Mouse (Mus musculus) heart, embryonic 13.5 days (tissue): Measurements from ENCODE around the gene A030005K14Rik. TPM values are rescaled to one million over a fixed set of nuclear protein-coding genes. Genes with fewer than 3 reads are reported as not detected.

Source experiments
- ATAC-seq: fragments of 200-750 bp; cut with Nextera tagmentation; 2 replicates; pipeline ENCODE4 v1.8.0; 2017; ENCODE audit warnings: moderate TSS enrichment; ENCODE audit not compliant: insufficient number of reproducible peaks, low FRiP score, low TSS enrichment; ENCODE audit errors: extremely low read depth
- H3K27ac ChIP-seq: fragments of 300-500 bp; sonication (generic); replicated peaks from 2 replicates; pipeline ENCODE4 v1.5.1; 2015; ENCODE audit warnings: moderate library complexity, mild to moderate bottlenecking, inconsistent platforms
- H3K27me3 ChIP-seq: fragments of 300-500 bp; sonication (generic); replicated peaks from 2 replicates; pipeline ENCODE4 v1.6.1; 2015; ENCODE audit warnings: mild to moderate bottlenecking, inconsistent platforms
- H3K36me3 ChIP-seq: fragments of 300-500 bp; sonication (generic); 2 replicates; pipeline ENCODE4 v1.6.1; 2015; ENCODE audit warnings: mild to moderate bottlenecking, inconsistent platforms
- H3K4me1 ChIP-seq: fragments of 300-500 bp; sonication (generic); 2 replicates; pipeline ENCODE4 v1.6.1; 2015; ENCODE audit warnings: inconsistent platforms
- H3K4me2 ChIP-seq: fragments of 300-500 bp; sonication (generic); 2 replicates; pipeline ENCODE4 v1.6.1; 2015; ENCODE audit warnings: inconsistent platforms, mild to moderate bottlenecking, moderate library complexity
- H3K4me3 ChIP-seq: fragments of 300-500 bp; sonication (generic); 2 replicates; pipeline ENCODE4 v1.5.1; 2015; ENCODE audit warnings: moderate library complexity, mild to moderate bottlenecking, inconsistent platforms
- H3K9ac ChIP-seq: fragments of 300-500 bp; sonication (generic); 2 replicates; pipeline ENCODE4 v1.6.1; 2015; ENCODE audit warnings: inconsistent platforms, mild to moderate bottlenecking, moderate library complexity
- H3K9me3 ChIP-seq: fragments of 300-500 bp; sonication (generic); 2 replicates; pipeline ENCODE4 v1.6.1; 2016; ENCODE audit warnings: inconsistent platforms
- WGBS: fragments of 180-500 bp; shearing (Covaris S2); methylation state at CpG from one replicate; pipeline ENCODE4 v1.1.7; 2015; ENCODE audit warnings: mixed read lengths; 5-methylcytosine and 5-hydroxymethylcytosine counted together
- polyA plus RNA-seq: library from polyadenylated mRNA; unstranded; fragments of >200 nt; fragmentation: Nextera tagmentation; extraction: Ambion mirVana; gene quantifications from 2 replicates; pipeline ENCODE4 v1.2.1, GENCODE M21; 2015

The A030005K14Rik gene
- not detected in 2 replicates for polyA plus RNA-seq

GRCm38 (mm10) chr1:83059278-83059677 lies at the start of gene A030005K14Rik:
TSS of gene A030005K14Rik (minus strand) at chr1:83059378.
- H3K36me3 ChIP-seq = no peaks in the 10 kb centered on the region
- no peak within 1 kb of the TSS for H3K4me3 ChIP-seq
- ATAC-seq = no peak
- no peaks in the 10 kb centered on the region for H3K9me3 ChIP-seq
- H3K4me1 ChIP-seq = peaks cover 18% of the 10 kb centered on the region
- H3K9ac ChIP-seq = no peak within 1 kb of the TSS
- 66% methylated on average over 9 of the region's 9 CpGs for WGBS
- no peaks in the 10 kb centered on the region for H3K27me3 ChIP-seq
- H3K4me2 ChIP-seq = no peak within 1 kb of the TSS
- no peak within 1 kb of the TSS; the same call in 1 of the 2 replicates for H3K27ac ChIP-seq

GRCm38 (mm10) chr1:83107410-83107978 lies 48.3 kb upstream of the A030005K14Rik start:
- Histone ChIP-seq H3K27me3 (no peaks in the 10 kb centered on the region), H3K27ac (no peak overlapping the region), H3K9ac (no peak overlapping the region), H3K36me3 (no peaks in the 10 kb centered on the region), H3K4me2 (no peak overlapping the region), H3K9me3 (no peaks in the 10 kb centered on the region), H3K4me3 (no peak overlapping the region), H3K4me1 (no peaks in the 10 kb centered on the region)
- no peak for ATAC-seq
- 65% methylated on average over 5 of the region's 5 CpGs for WGBS

GRCm38 (mm10) chr1:83105464-83105863 lies 46.3 kb upstream of the A030005K14Rik start:
- WGBS = 57% methylated on average over 1 of the region's 1 CpGs

GRCm38 (mm10) chr1:83101891-83102290 lies 42.7 kb upstream of the A030005K14Rik start:
- Histone ChIP-seq H3K9me3 (no peaks in the 10 kb centered on the region), H3K9ac (no peak overlapping the region), H3K27me3 (no peaks in the 10 kb centered on the region), H3K4me2 (no peak overlapping the region), H3K36me3 (no peaks in the 10 kb centered on the region), H3K27ac (no peak overlapping the region; the same call in 1 of the 2 replicates), H3K4me1 (peaks cover 25% of the 10 kb centered on the region), H3K4me3 (no peak overlapping the region)
- no peak for ATAC-seq
- WGBS = 42% methylated on average over 3 of the region's 3 CpGs

More at GRCm38 (mm10) chr1:83105464-83105863, 46.3 kb upstream of the A030005K14Rik start:
- no peak overlapping the region for H3K27ac ChIP-seq
- H3K36me3 ChIP-seq = no peaks in the 10 kb centered on the region
- peaks cover 8% of the 10 kb centered on the region for H3K4me1 ChIP-seq
- H3K4me2 ChIP-seq = no peak overlapping the region
- ATAC-seq = no peak
- H3K9me3 ChIP-seq = no peaks in the 10 kb centered on the region
- H3K4me3 ChIP-seq = no peak overlapping the region
- H3K9ac ChIP-seq = no peak overlapping the region
- no peaks in the 10 kb centered on the region for H3K27me3 ChIP-seq

- H3K4me3 ChIP-seq = no peak overlapping the region
- no peaks in the 10 kb centered on the region for H3K9me3 ChIP-seq
- 53% methylated on average over 7 of the region's 7 CpGs for WGBS
- ATAC-seq = no peak
- H3K36me3 ChIP-seq = no peaks in the 10 kb centered on the region
- H3K4me2 ChIP-seq = no peak overlapping the region
- H3K9ac ChIP-seq = no peak overlapping the region
- peak overlapping the region; percentile 48 for H3K27ac ChIP-seq
- H3K4me1 ChIP-seq = peaks cover 34% of the 10 kb centered on the region
- H3K27me3 ChIP-seq = no peaks in the 10 kb centered on the region
Observed at GRCm38 (mm10) chr1:83099580-83100137, 40.5 kb upstream of the A030005K14Rik start.

GRCm38 (mm10) chr1:83099160-83099559 lies 40.0 kb upstream of the A030005K14Rik start:
- Histone ChIP-seq H3K9ac (no peak overlapping the region), H3K4me3 (no peak overlapping the region), H3K4me1 (peaks cover 34% of the 10 kb centered on the region), H3K9me3 (no peaks in the 10 kb centered on the region), H3K36me3 (no peaks in the 10 kb centered on the region), H3K27me3 (no peaks in the 10 kb centered on the region), H3K27ac (peak overlapping the region; percentile 48), H3K4me2 (no peak overlapping the region)
- WGBS = 74% methylated on average over 2 of the region's 2 CpGs
- no peak for ATAC-seq

- H3K9me3 ChIP-seq = no peaks in the 10 kb centered on the region
- H3K9ac ChIP-seq = no peak overlapping the region
- ATAC-seq = no peak
- no peaks in the 10 kb centered on the region for H3K36me3 ChIP-seq
- WGBS = 85% methylated on average over 4 of the region's 4 CpGs
- no peak overlapping the region for H3K4me2 ChIP-seq
- no peak overlapping the region for H3K4me3 ChIP-seq
- H3K4me1 ChIP-seq = peaks cover 31% of the 10 kb centered on the region
- H3K27me3 ChIP-seq = no peaks in the 10 kb centered on the region
- H3K27ac ChIP-seq = no peak overlapping the region
Observed at GRCm38 (mm10) chr1:83096935-83097334, 37.8 kb upstream of the A030005K14Rik start.

GRCm38 (mm10) chr1:83091268-83091667 lies 32.1 kb upstream of the A030005K14Rik start:
- Histone ChIP-seq H3K4me2 (no peak overlapping the region), H3K9me3 (no peaks in the 10 kb centered on the region), H3K4me1 (peaks cover 4% of the 10 kb centered on the region), H3K27me3 (no peaks in the 10 kb centered on the region), H3K36me3 (no peaks in the 10 kb centered on the region), H3K27ac (peak overlapping the region; percentile 26), H3K4me3 (no peak overlapping the region), H3K9ac (no peak overlapping the region)
- no peak for ATAC-seq
- WGBS = 37% methylated on average over 3 of the region's 3 CpGs

- Histone ChIP-seq H3K36me3 (no peaks in the 10 kb centered on the region), H3K9ac (no peak overlapping the region), H3K27me3 (no peaks in the 10 kb centered on the region), H3K9me3 (no peaks in the 10 kb centered on the region), H3K27ac (no peak overlapping the region), H3K4me3 (no peak overlapping the region), H3K4me1 (no peaks in the 10 kb centered on the region), H3K4me2 (no peak overlapping the region)
- no peak for ATAC-seq
- 87% methylated on average over 2 of the region's 2 CpGs for WGBS
Observed at GRCm38 (mm10) chr1:83084790-83085189, 25.6 kb upstream of the A030005K14Rik start.

GRCm38 (mm10) chr1:83077016-83077415 lies 17.8 kb upstream of the A030005K14Rik start:
- ATAC-seq = no peak
- WGBS = 71% methylated on average over 6 of the region's 6 CpGs
- Histone ChIP-seq H3K9ac (no peak overlapping the region), H3K4me1 (0 out of 2 replicates have a peak, but pooled peaks cover 3% of the 10 kb centered on the region), H3K27ac (no peak overlapping the region), H3K9me3 (no peaks in the 10 kb centered on the region), H3K4me3 (no peak overlapping the region), H3K36me3 (no peaks in the 10 kb centered on the region), H3K27me3 (no peaks in the 10 kb centered on the region), H3K4me2 (no peak overlapping the region)

- Histone ChIP-seq H3K4me3 (peak overlapping the region; percentile 42), H3K27ac (no peak overlapping the region), H3K36me3 (no peaks in the 10 kb centered on the region), H3K4me2 (peak overlapping the region; percentile 62), H3K9me3 (no peaks in the 10 kb centered on the region), H3K9ac (0 out of 2 replicates have a peak overlapping the region, but pooled peaks have one; percentile 45), H3K27me3 (no peaks in the 10 kb centered on the region), H3K4me1 (0 out of 2 replicates have a peak, but pooled peaks cover 3% of the 10 kb centered on the region)
- 41% methylated on average over 11 of the region's 11 CpGs for WGBS
- no peak for ATAC-seq
Observed at GRCm38 (mm10) chr1:83076190-83076917, 17.2 kb upstream of the A030005K14Rik start.
